Mouse (Mus musculus) olfactory bulb, adult 2 months (tissue): ENCODE results near the gene Atp8a1.

Experiments
- CTCF ChIP-seq: fragments of 200-500 bp; IDR thresholded peaks from 2 replicates; pipeline ENCODE4 v1.5.1; 2012; ENCODE audit warnings: low read depth, mild to moderate bottlenecking, low read length, moderate library complexity; ENCODE audit not compliant: insufficient read depth
- POLR2A ChIP-seq: fragments of 200-500 bp; IDR thresholded peaks from 2 replicates; pipeline ENCODE4 v1.6.1; 2012; ENCODE audit warnings: mild to moderate bottlenecking, low read depth, low read length, moderate library complexity; ENCODE audit not compliant: insufficient read depth

DNA sequence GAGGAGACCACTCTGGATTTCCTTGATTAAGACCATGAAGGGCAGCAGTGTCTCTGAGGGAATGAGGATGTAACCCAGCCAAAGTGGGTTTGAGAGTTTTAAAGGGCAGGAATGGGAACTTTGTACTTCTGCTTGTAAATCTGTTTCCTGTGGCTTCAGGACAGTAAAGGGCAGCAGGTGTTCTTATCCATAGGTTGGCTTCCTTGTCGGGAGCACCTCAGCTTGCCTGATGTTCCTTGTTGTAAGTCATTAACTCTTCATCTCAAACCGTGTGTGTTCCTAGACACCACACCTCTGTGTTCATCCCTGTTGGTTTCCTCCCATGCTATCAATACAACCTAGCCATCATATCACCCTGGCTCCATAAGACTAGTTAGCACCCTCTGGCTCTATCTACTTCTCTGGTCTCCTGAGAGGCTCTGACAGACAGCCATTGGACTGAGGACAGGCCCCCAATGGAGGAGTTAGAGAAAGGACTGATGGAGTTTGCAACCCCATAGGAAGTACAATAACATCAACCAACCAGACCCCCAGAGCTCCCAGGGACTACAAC lies 17.4 kb upstream of the Atp8a1 start:
- TF ChIP-seq CTCF (no peak), POLR2A (no peak)
